Mouse (Mus musculus): ENCODE data around the gene Zfp691. TPM values are rescaled to one million over a fixed set of nuclear protein-coding genes. Genes with fewer than 3 reads are reported as not detected.

Gene Zfp691
- polyA plus RNA-seq, 1 experiment from 2014 or later, result 2.9 TPM

DNA sequence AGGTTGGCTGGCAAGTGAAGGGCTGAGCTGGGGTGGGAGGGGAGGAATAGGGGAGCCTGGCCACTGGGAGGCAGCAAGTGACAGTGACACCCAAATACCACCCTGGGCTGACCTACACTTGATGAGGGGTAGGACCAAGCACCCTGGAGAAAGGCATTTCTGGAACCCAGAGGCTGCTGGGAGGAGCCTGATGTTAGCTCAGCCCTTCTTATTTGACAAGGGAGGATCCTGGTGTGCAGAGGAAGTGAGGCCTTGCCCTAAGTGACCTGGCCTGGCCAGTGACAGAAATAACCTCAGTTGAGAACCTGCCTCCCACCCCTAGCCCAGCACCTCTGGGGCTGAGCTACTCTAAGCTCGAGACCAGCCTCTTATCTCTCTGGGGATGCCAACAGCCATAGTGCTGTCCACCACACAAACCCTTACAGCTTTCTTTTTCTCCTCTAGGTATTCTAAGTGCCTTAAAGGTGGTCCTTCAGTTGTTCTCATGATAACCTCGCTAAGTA, 49.2 kb downstream of the Zfp691 start:
- Histone ChIP-seq H3K4me2 (no peak overlapping the region), H3K27me3 (no peaks in the 10 kb centered on the region), H3K4me3 (replicated peaks) (no peak overlapping the region), H3K4me1 (replicated peaks) (peaks cover 100% of the 10 kb centered on the region), H3K9me3 (replicated peaks) (no peaks in the 10 kb centered on the region), H3K36me3 (peaks cover 100% of the 10 kb centered on the region), H3K27ac (peak overlapping the region; percentile 63), H3K9ac (peak overlapping the region; percentile 10; the same call in 1 of the 2 replicates)
- ATAC-seq (ENCODE audit: low read depth) (peak; percentile 7; the same call in 1 of the 2 replicates), DNase-seq (no peak)
- 43% methylated on average over 2 of the region's 2 CpGs for WGBS (ENCODE audit: insufficient replicate concordance)

DNA sequence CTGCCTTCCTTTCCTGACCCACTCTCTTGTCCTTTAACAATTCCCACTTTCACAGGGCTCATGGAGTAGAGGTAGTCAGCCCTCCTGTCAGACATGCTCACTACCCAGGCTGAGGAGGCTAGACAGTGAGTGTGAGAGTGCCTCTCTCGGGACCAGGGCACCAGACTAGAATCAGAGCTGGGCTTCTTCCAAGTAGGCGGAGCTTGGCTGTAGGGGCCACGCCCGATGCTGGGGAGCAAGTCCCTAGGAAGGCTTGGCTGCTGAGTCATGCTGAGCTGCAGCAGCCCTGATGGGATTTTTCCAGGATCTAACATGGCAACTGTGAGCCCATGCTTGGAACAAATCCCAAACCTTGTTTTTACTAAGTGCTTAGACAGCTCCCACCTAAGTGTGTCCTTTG, 52.7 kb downstream of the Zfp691 start:
- H3K9me3 ChIP-seq (replicated peaks), result no peaks in the 10 kb centered on the region
- ATAC-seq (ENCODE audit: low read depth), result peak; percentile 52
- WGBS (ENCODE audit: insufficient replicate concordance), result 30% methylated on average over 4 of the region's 4 CpGs
- DNase-seq, result peak; percentile 68
- H3K27ac ChIP-seq, result peak overlapping the region; percentile 51
- H3K4me2 ChIP-seq, result no peak overlapping the region
- no peak overlapping the region; the same call in 1 of the 2 replicates for H3K4me3 ChIP-seq (replicated peaks)
- peaks cover 100% of the 10 kb centered on the region for H3K4me1 ChIP-seq (replicated peaks)
- peaks cover 100% of the 10 kb centered on the region for H3K36me3 ChIP-seq
- no peak overlapping the region for H3K9ac ChIP-seq
- no peaks in the 10 kb centered on the region for H3K27me3 ChIP-seq

- H3K4me2 ChIP-seq, result no peak overlapping the region; the same call in 1 of the 2 replicates
- ATAC-seq (ENCODE audit: low read depth), result no peak
- H3K4me1 ChIP-seq (replicated peaks), result peaks cover 100% of the 10 kb centered on the region
- peaks cover 100% of the 10 kb centered on the region for H3K36me3 ChIP-seq
- peak overlapping the region; percentile 51 for H3K27ac ChIP-seq
- H3K9me3 ChIP-seq (replicated peaks), result no peaks in the 10 kb centered on the region
- no peaks in the 10 kb centered on the region for H3K27me3 ChIP-seq
- WGBS (ENCODE audit: insufficient replicate concordance), result 90% methylated on average over 6 of the region's 6 CpGs
- H3K9ac ChIP-seq, result peak overlapping the region; percentile 1; the same call in 1 of the 2 replicates
- H3K4me3 ChIP-seq (replicated peaks), result 0 out of 2 replicates have a peak overlapping the region, but pooled peaks have one; percentile 2
- DNase-seq, result no peak
These were observed 53.9 kb downstream of the Zfp691 start for GRCm38 (mm10) chr4:119120095-119120494.

MicroRNAs within 50 kb of the gene (microRNA counts, 519-probe panel; counts per million panel counts)
- 114 counts per million for microRNA mmu-miR-1957

Small RNA genes within 50 kb of the gene (microRNA-seq; reads per million reads assigned to microRNA genes)
- not detected for gene Mir1957a

Other genes starting within 250 kb of the Zfp691 start
- not detected in 2 replicates for gene Olfr1328, start 235.6 kb downstream of the Zfp691 start, polyA plus RNA-seq (2015; fragmentation: Nextera tagmentation; extraction: Ambion mirVana)
- gene Lao1, start 212.6 kb downstream of the Zfp691 start, polyA plus RNA-seq (2015; fragmentation: Nextera tagmentation; extraction: Ambion mirVana), result not detected in 2 replicates
- gene Slc2a1, start 65.5 kb downstream of the Zfp691 start, polyA plus RNA-seq (2015; fragmentation: Nextera tagmentation; extraction: Ambion mirVana), result 272 and 303 TPM in 2 replicates
- 329 and 341 TPM in 2 replicates for gene Ermap, start 15.8 kb upstream of the Zfp691 start, polyA plus RNA-seq (2015; fragmentation: Nextera tagmentation; extraction: Ambion mirVana)
- gene Svbp, start 21.1 kb upstream of the Zfp691 start, polyA plus RNA-seq (2015; fragmentation: Nextera tagmentation; extraction: Ambion mirVana), result 121 and 130 TPM in 2 replicates
- not detected in 2 replicates for gene Tmem269, start 44.0 kb upstream of the Zfp691 start, polyA plus RNA-seq (2015; fragmentation: Nextera tagmentation; extraction: Ambion mirVana)
- 16.1 and 16.5 TPM in 2 replicates for gene AU022252, start 58.5 kb upstream of the Zfp691 start, polyA plus RNA-seq (2015; fragmentation: Nextera tagmentation; extraction: Ambion mirVana)
- 9.3 and 9.4 TPM in 2 replicates for gene P3h1, start 58.7 kb upstream of the Zfp691 start, polyA plus RNA-seq (2015; fragmentation: Nextera tagmentation; extraction: Ambion mirVana)
- not detected in 2 replicates for gene Cldn19, start 81.2 kb upstream of the Zfp691 start, polyA plus RNA-seq (2015; fragmentation: Nextera tagmentation; extraction: Ambion mirVana)
- 342 and 392 TPM in 2 replicates for gene Ybx1, start 120.4 kb upstream of the Zfp691 start, polyA plus RNA-seq (2015; fragmentation: Nextera tagmentation; extraction: Ambion mirVana)
- 87.9 and 92.5 TPM in 2 replicates for gene Ppih, start 146.4 kb upstream of the Zfp691 start, polyA plus RNA-seq (2015; fragmentation: Nextera tagmentation; extraction: Ambion mirVana)
- gene Ccdc30, start 241.3 kb upstream of the Zfp691 start, polyA plus RNA-seq (2015; fragmentation: Nextera tagmentation; extraction: Ambion mirVana), result 1.1 and 2.0 TPM in 2 replicates
- gene Ppcs, start 248.2 kb upstream of the Zfp691 start, polyA plus RNA-seq (2015; fragmentation: Nextera tagmentation; extraction: Ambion mirVana), result 14.9 and 16.0 TPM in 2 replicates
- 0.17 TPM in 1 of 2 replicates, not detected in the other for gene Zmynd12, start 248.6 kb upstream of the Zfp691 start, polyA plus RNA-seq (2015; fragmentation: Nextera tagmentation; extraction: Ambion mirVana)